Mouse (Mus musculus): ENCODE measurements around the gene Anxa11. TPM values are rescaled to one million over a fixed set of nuclear protein-coding genes. Genes with fewer than 3 reads are reported as not detected.
A peak's percentile ranks its signal among the peaks of the same experiment; 100 is the strongest.

Anxa11 gene
- total RNA-seq (2012; rRNA removed) (7.3 and 7.6 TPM in 2 replicates), polyA plus RNA-seq (2012; ENCODE audit: insufficient read depth in 1 of 2, insufficient read length in 2 of 2, low read depth in 1 of 2, low replicate concordance in 2 of 2, missing spikeins in 1 of 2) (10 to 100 TPM in 1 of 2 experiments, not detected in 1; 40.5 TPM)

DNA sequence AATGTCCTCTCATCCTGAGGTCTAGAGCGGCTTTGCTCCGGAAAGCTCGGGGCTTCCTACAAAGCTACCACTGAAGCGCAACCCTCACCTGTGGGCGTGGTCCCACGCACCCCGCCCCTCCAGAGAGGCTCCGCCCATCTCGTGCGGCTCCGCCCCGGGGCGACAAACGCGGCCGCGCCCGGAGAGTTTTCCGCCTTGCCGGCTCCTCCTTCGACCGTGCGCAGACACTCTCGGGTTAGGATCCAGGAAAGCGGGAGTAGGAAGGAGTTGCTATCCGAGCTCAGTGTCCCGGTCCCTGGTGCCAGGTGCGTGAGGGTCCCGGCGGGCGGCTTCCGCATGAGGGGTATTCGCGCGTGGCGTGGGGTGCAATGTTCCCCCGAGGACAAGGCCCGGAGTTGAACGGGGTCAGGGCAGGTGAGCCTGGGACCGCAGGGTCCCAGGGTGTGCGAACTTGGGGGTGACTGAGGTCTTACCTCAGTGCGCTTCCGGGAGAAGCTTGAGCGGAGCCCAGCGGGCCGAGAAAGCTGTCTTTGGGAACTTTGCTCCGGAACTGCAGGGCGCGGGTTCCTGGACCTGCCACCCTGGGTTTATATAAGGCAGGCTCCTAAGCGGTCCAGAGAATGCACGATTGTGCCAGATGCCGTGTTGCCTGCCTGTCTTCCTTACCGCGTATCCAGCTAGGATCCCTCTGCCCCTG is at the start of gene Anxa11:
Gene Anxa11, plus strand, starts transcription at position 166 of the 697 bp plus-strand sequence.
- Histone ChIP-seq H3K27me3 (ENCODE audit: control insufficient read depth in 1 of 2, insufficient read depth in 2 of 2, low read length in 2 of 2) (peaks cover 0 to 1% of the 10 kb centered on the region in 2 experiments; a peak in 1 of 4 replicates), H3K36me3 (ENCODE audit: control insufficient read depth in 1 of 2, insufficient read depth in 2 of 2, low read length in 2 of 2) (peaks cover 0 to 6% of the 10 kb centered on the region in 2 experiments; a peak in 2 of 4 replicates), H3K9ac (ENCODE audit: control insufficient read depth, low read depth, low read length, poor library complexity, severe bottlenecking) (peak within 1 kb of the TSS; percentile 90), H3K79me2 (ENCODE audit: control insufficient read depth, insufficient read depth, low read length, poor library complexity) (peaks cover 10% of the 10 kb centered on the region), H3K27ac (ENCODE audit: control insufficient read depth, low read depth, low read length) (peak within 1 kb of the TSS; percentile 48), H3K4me1 (ENCODE audit: control insufficient read depth in 1 of 2, insufficient read depth in 2 of 2, low read length in 2 of 2) (peaks cover 4 to 11% of the 10 kb centered on the region in 2 experiments; a peak in 3 of 4 replicates), H3K9me3 (replicated peaks; ENCODE audit: insufficient read depth, low read length) (no peaks in the 10 kb centered on the region), H3K4me3 (ENCODE audit: control insufficient read depth in 1 of 2, insufficient read depth in 1 of 2, low read depth in 2 of 2, low read length in 2 of 2) (peak within 1 kb of the TSS; percentile 82 to 95)
- DNase-seq (ENCODE audit: low read depth, low spot score), result peak; percentile 88
- TF ChIP-seq MXI1 (IDR thresholded peaks at IDR 0.05; ENCODE audit: low read depth, low read length) (peak; percentile 45; the same call in 1 of the 2 replicates), E2F4 (IDR thresholded peaks at IDR 0.05; ENCODE audit: borderline replicate concordance, low read depth, low read length) (no peak), NRF1 (IDR thresholded peaks at IDR 0.05; ENCODE audit: insufficient read depth, low read depth, low read length, poor library complexity, severe bottlenecking) (peak; percentile 47; the same call in 1 of the 2 replicates), POLR2A (IDR thresholded peaks at IDR 0.05; ENCODE audit: control insufficient read depth in 1 of 2, insufficient read depth in 1 of 2, low read depth in 1 of 2, low read length in 2 of 2, poor library complexity in 1 of 2) (peak; percentile 32 to 76; a peak in 3 of 4 replicates), MAZ (IDR thresholded peaks at IDR 0.05; ENCODE audit: low read depth, low read length) (peak; percentile 49; the same call in 1 of the 2 replicates), NELFE (IDR thresholded peaks at IDR 0.05; ENCODE audit: low read depth, low read length) (peak; percentile 68), HCFC1 (IDR thresholded peaks at IDR 0.05; ENCODE audit: low read depth, low read length) (peak; percentile 49; the same call in 1 of the 2 replicates), JUND (IDR thresholded peaks at IDR 0.05; ENCODE audit: low read depth, low read length) (no peak), TCF12 (IDR thresholded peaks at IDR 0.05; ENCODE audit: low read depth, low read length) (peak; percentile 40; the same call in 1 of the 2 replicates), SIN3A (IDR thresholded peaks at IDR 0.05; ENCODE audit: low read length) (peak; percentile 43), ELF1 (IDR thresholded peaks at IDR 0.05; ENCODE audit: low read depth, low read length) (peak; percentile 13), POLR2AphosphoS2 (IDR thresholded peaks at IDR 0.05; ENCODE audit: low read length) (peak; percentile 49; the same call in 1 of the 2 replicates), ZMIZ1 (IDR thresholded peaks at IDR 0.05; ENCODE audit: low read depth, low read length) (0 out of 2 replicates have a peak, but pooled peaks have one; percentile 23), BHLHE40 (IDR thresholded peaks at IDR 0.05; ENCODE audit: borderline replicate concordance, low read depth, low read length) (no peak), ETS1 (IDR thresholded peaks at IDR 0.05; ENCODE audit: low read depth, low read length) (no peak)

DNA sequence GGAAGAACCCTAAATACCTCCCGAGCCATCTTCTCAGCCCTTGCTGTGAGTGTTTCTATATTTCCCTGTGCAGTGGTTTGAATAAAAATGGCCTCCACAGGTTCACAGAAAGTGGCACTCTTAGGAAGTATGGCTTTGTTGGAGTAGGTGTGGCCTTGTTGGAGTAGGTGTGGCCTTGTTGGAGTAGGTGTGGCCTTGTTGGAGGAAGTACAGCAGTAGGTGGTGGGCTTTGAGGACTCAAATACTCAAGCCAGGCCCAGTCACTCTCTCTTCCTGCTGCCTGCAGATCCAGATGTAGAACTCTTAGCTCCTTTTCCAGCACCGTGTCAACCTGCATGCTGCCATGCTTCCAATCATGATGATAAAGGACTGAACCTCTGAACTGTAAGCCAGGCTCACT is 47.6 kb upstream of the Anxa11 start:
- H3K27me3 ChIP-seq (ENCODE audit: control insufficient read depth in 1 of 2, insufficient read depth in 2 of 2, low read length in 2 of 2), result peaks cover 0 to 3% of the 10 kb centered on the region in 2 experiments; a peak in 1 of 4 replicates
- DNase-seq (ENCODE audit: low read depth, low spot score), result peak; percentile 17
- H3K4me3 ChIP-seq (ENCODE audit: control insufficient read depth in 1 of 2, insufficient read depth in 1 of 2, low read depth in 2 of 2, low read length in 2 of 2), result no peak overlapping the region
- H3K4me1 ChIP-seq (ENCODE audit: control insufficient read depth in 1 of 2, insufficient read depth in 2 of 2, low read length in 2 of 2), result peaks cover 12 to 15% of the 10 kb centered on the region in 2 experiments; a peak in 3 of 4 replicates
- H3K36me3 ChIP-seq (ENCODE audit: control insufficient read depth in 1 of 2, insufficient read depth in 2 of 2, low read length in 2 of 2), result peaks cover 0 to 7% of the 10 kb centered on the region in 2 experiments; a peak in 2 of 4 replicates
- H3K9ac ChIP-seq (ENCODE audit: control insufficient read depth, low read depth, low read length, poor library complexity, severe bottlenecking), result no peak overlapping the region
- H3K9me3 ChIP-seq (replicated peaks; ENCODE audit: insufficient read depth, low read length), result no peaks in the 10 kb centered on the region
- H3K27ac ChIP-seq (ENCODE audit: control insufficient read depth, low read depth, low read length), result no peak overlapping the region
- no peaks in the 10 kb centered on the region for H3K79me2 ChIP-seq (ENCODE audit: control insufficient read depth, insufficient read depth, low read length, poor library complexity)
- no peak for TF ChIP-seq ZNF384 (IDR thresholded peaks at IDR 0.05; ENCODE audit: low read depth, low read length)
- no peak for TF ChIP-seq ZMIZ1 (IDR thresholded peaks at IDR 0.05; ENCODE audit: low read depth, low read length)
- no peak for TF ChIP-seq USF2 (IDR thresholded peaks at IDR 0.05; ENCODE audit: borderline replicate concordance in 1 of 2, insufficient read depth in 1 of 2, low read depth in 1 of 2, low read length in 2 of 2)
- no peak for TF ChIP-seq ZC3H11A (IDR thresholded peaks at IDR 0.05; ENCODE audit: low read depth, low read length)
- TF ChIP-seq MAZ (IDR thresholded peaks at IDR 0.05; ENCODE audit: low read depth, low read length), result no peak
- TF ChIP-seq E2F4 (IDR thresholded peaks at IDR 0.05; ENCODE audit: borderline replicate concordance, low read depth, low read length), result no peak
- no peak for TF ChIP-seq MAX (IDR thresholded peaks at IDR 0.05; ENCODE audit: low read length)

All from MEL (cell line).